Mouse (Mus musculus): ENCODE data around the gene Crocc2. TPM values are rescaled to one million over a fixed set of nuclear protein-coding genes. Genes with fewer than 3 reads are reported as not detected.

The Crocc2 gene
- polyA plus RNA-seq, 1 experiment from 2014 or later: 0.14 TPM

GRCm38 (mm10) chr1:93159566-93160500 is 8.7 kb upstream of the Crocc2 start:
- H3K27me3 ChIP-seq (ENCODE audit: control insufficient read depth, insufficient read depth, low read length): no peaks in the 10 kb centered on the region
- no peak overlapping the region for H3K4me3 ChIP-seq (ENCODE audit: low read length)
- H3K9ac ChIP-seq (ENCODE audit: low read depth, low read length): peak overlapping the region; percentile 12; the same call in 1 of the 2 replicates
- WGBS: 75% methylated on average over 21 of the region's 21 CpGs
- H3K4me2 ChIP-seq (replicated peaks; ENCODE audit: low read depth, low read length): no peak overlapping the region
- H3K36me3 ChIP-seq (ENCODE audit: control insufficient read depth, insufficient read depth, low read length): no peaks in the 10 kb centered on the region
- H3K9me3 ChIP-seq (ENCODE audit: control insufficient read depth, low read length): no peaks in the 10 kb centered on the region
- ATAC-seq (ENCODE audit: low FRiP score, low TSS enrichment): no peak
- 0 out of 2 replicates have a peak, but pooled peaks cover 6% of the 10 kb centered on the region for H3K4me1 ChIP-seq (ENCODE audit: control insufficient read depth, insufficient read depth, low read length)
- H3K27ac ChIP-seq (ENCODE audit: low read depth, low read length): no peak overlapping the region

DNA sequence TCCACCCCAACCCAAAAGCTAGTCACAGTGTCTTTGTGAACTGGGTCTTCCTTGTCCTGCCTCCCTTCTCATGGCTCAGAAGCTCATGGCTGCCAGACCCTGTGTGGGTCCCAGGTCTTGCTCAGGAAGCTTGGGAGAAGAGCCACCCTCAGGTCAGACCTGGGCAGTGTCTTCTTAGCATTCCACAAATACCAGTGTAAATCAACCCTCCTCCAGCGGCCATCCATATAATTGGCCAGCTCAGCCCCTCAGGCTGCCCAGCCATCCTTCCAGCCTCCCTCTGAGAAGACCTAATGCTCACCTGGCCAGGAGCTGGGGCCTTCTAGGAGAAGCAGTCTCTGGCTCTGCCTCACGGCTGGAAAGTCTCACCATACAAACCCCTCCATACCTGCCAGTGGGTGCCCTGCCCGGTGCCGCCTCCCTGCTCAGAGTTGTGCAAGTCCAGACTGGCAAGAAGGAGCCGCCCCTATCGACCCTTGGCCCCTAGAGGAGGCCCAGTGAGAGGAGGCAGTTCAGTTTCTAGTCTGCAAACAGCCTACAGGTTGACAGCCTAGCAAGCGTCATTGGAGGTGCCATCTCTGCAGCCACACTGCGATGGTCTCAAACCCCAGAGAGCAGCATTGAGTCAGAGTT is 7.9 kb upstream of the Crocc2 start, which contains the start of gene 2310007B03Rik:
Gene 2310007B03Rik, minus strand, starts transcription at position 448 of the 633 bp plus-strand sequence.
- H3K4me2 ChIP-seq (replicated peaks; ENCODE audit: low read depth, low read length): no peak within 1 kb of the TSS
- WGBS: 57% methylated on average over 8 of the region's 8 CpGs

GRCm38 (mm10) chr1:93161350-93161749 is 7.2 kb upstream of the Crocc2 start:
- Histone ChIP-seq H3K4me1 (ENCODE audit: control insufficient read depth, insufficient read depth, low read length) (0 out of 2 replicates have a peak, but pooled peaks cover 6% of the 10 kb centered on the region), H3K27me3 (ENCODE audit: control insufficient read depth, insufficient read depth, low read length) (no peaks in the 10 kb centered on the region), H3K4me2 (replicated peaks; ENCODE audit: low read depth, low read length) (no peak overlapping the region), H3K27ac (ENCODE audit: low read depth, low read length) (no peak overlapping the region), H3K9ac (ENCODE audit: low read depth, low read length) (no peak overlapping the region), H3K9me3 (ENCODE audit: control insufficient read depth, low read length) (no peaks in the 10 kb centered on the region), H3K4me3 (ENCODE audit: low read length) (no peak overlapping the region), H3K36me3 (ENCODE audit: control insufficient read depth, insufficient read depth, low read length) (no peaks in the 10 kb centered on the region)
- ATAC-seq (ENCODE audit: low FRiP score, low TSS enrichment): no peak
- WGBS: 72% methylated on average over 8 of the region's 8 CpGs

More for the DNA sequence above, 7.9 kb upstream of the Crocc2 start, which contains the start of gene 2310007B03Rik:
- peak within 1 kb of the TSS; percentile 12; the same call in 1 of the 2 replicates for H3K9ac ChIP-seq (ENCODE audit: low read depth, low read length)
- no peaks in the 10 kb centered on the region for H3K9me3 ChIP-seq (ENCODE audit: control insufficient read depth, low read length)
- ATAC-seq (ENCODE audit: low FRiP score, low TSS enrichment): peak; percentile 24; the same call in 1 of the 2 replicates
- H3K4me1 ChIP-seq (ENCODE audit: control insufficient read depth, insufficient read depth, low read length): 0 out of 2 replicates have a peak, but pooled peaks cover 6% of the 10 kb centered on the region
- no peaks in the 10 kb centered on the region for H3K27me3 ChIP-seq (ENCODE audit: control insufficient read depth, insufficient read depth, low read length)
- H3K4me3 ChIP-seq (ENCODE audit: low read length): no peak within 1 kb of the TSS
- no peaks in the 10 kb centered on the region for H3K36me3 ChIP-seq (ENCODE audit: control insufficient read depth, insufficient read depth, low read length)
- no peak within 1 kb of the TSS for H3K27ac ChIP-seq (ENCODE audit: low read depth, low read length)

DNA sequence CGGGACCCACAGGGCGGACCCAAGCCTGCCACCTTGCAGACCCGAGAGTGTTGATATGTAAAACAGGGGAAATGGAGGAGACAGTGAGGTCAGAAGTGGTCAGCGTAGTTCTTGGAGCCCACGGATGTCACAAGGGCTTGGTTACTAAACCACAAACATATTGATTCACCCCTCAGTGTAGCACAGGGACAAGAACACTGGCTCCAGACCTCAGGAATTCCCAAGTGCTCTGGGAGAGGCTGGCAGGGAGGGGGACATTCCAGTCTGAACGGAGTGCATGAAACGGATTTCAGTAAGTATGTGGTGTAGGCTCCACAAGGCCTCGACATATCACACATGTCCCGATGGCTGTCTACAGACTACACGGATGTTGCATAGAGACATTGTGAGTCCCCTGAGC is 6.6 kb upstream of the Crocc2 start:
- Histone ChIP-seq H3K4me2 (replicated peaks; ENCODE audit: low read depth, low read length) (no peak overlapping the region), H3K36me3 (ENCODE audit: control insufficient read depth, insufficient read depth, low read length) (no peaks in the 10 kb centered on the region), H3K9ac (ENCODE audit: low read depth, low read length) (no peak overlapping the region), H3K27me3 (ENCODE audit: control insufficient read depth, insufficient read depth, low read length) (no peaks in the 10 kb centered on the region), H3K4me1 (ENCODE audit: control insufficient read depth, insufficient read depth, low read length) (0 out of 2 replicates have a peak, but pooled peaks cover 6% of the 10 kb centered on the region), H3K27ac (ENCODE audit: low read depth, low read length) (no peak overlapping the region), H3K4me3 (ENCODE audit: low read length) (no peak overlapping the region), H3K9me3 (ENCODE audit: control insufficient read depth, low read length) (no peaks in the 10 kb centered on the region)
- WGBS: 80% methylated on average over 10 of the region's 10 CpGs
- no peak for ATAC-seq (ENCODE audit: low FRiP score, low TSS enrichment)

GRCm38 (mm10) chr1:93162588-93162987 is 5.9 kb upstream of the Crocc2 start:
- Histone ChIP-seq H3K4me3 (ENCODE audit: low read length) (no peak overlapping the region), H3K9ac (ENCODE audit: low read depth, low read length) (no peak overlapping the region), H3K27ac (ENCODE audit: low read depth, low read length) (no peak overlapping the region), H3K4me1 (ENCODE audit: control insufficient read depth, insufficient read depth, low read length) (0 out of 2 replicates have a peak, but pooled peaks cover 6% of the 10 kb centered on the region), H3K4me2 (replicated peaks; ENCODE audit: low read depth, low read length) (no peak overlapping the region), H3K9me3 (ENCODE audit: control insufficient read depth, low read length) (no peaks in the 10 kb centered on the region), H3K36me3 (ENCODE audit: control insufficient read depth, insufficient read depth, low read length) (no peaks in the 10 kb centered on the region), H3K27me3 (ENCODE audit: control insufficient read depth, insufficient read depth, low read length) (no peaks in the 10 kb centered on the region)
- 86% methylated on average over 7 of the region's 7 CpGs for WGBS
- ATAC-seq (ENCODE audit: low FRiP score, low TSS enrichment): no peak

DNA sequence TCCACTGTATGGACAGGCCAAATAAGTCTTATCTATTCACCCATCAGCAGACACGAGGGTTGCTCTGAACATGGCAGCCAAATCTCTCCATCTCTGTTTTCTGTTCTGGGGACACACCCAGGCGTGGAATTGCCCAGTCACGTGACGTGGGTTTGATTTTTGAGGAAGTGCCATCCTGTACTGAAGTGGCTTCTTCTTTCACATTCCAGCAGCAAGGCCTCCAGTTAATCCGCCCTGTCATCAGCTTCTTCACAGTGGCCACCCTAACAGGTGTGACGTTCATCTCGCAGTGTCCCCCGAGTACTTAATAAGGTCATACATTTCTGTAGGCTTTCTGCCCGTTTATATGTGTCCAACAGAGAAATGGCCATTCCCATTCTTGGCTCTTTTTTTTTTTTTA is 3.1 kb upstream of the Crocc2 start:
- WGBS: 82% methylated on average over 9 of the region's 9 CpGs
- Histone ChIP-seq H3K27ac (ENCODE audit: low read depth, low read length) (no peak overlapping the region), H3K9ac (ENCODE audit: low read depth, low read length) (no peak overlapping the region), H3K4me3 (ENCODE audit: low read length) (no peak overlapping the region), H3K4me2 (replicated peaks; ENCODE audit: low read depth, low read length) (no peak overlapping the region), H3K36me3 (ENCODE audit: control insufficient read depth, insufficient read depth, low read length) (no peaks in the 10 kb centered on the region), H3K27me3 (ENCODE audit: control insufficient read depth, insufficient read depth, low read length) (no peaks in the 10 kb centered on the region), H3K4me1 (ENCODE audit: control insufficient read depth, insufficient read depth, low read length) (0 out of 2 replicates have a peak, but pooled peaks cover 3% of the 10 kb centered on the region), H3K9me3 (ENCODE audit: control insufficient read depth, low read length) (no peaks in the 10 kb centered on the region)
- ATAC-seq (ENCODE audit: low FRiP score, low TSS enrichment): no peak

DNA sequence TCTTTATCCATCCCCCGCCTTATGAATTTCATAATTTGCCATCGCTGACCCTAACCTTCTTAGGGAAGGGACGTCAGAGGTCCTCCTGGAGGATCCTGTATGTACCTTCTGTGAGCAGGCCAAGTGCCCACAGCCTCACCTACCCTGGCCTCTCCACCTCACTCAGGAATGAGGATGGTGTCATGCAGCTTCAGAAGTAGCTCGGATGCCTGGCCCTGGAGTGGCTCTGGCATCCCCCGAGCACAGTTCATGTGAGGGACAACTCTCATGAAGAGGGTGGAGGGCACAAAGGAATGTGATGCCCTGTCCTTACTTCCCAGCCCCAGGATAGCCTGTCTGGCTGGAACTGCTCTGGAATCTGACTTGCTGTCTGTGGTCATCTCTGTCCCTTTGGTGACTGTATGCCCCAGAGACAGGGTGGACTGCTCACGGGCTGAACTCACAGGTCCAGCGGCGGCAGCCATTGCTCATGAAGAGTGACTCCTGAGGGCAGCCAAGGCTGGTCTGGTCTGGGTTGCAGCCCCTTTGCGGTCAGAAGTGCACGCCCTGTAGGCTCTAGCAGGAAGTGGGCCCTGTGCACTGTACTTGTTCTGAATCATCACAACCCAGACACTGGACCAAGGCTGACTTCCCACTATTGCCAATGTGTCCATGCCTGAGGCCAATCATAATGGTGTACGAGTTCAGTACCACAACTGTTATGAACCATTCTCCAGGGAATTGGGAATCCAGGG is 2.0 kb upstream of the Crocc2 start:
- H3K9me3 ChIP-seq (ENCODE audit: control insufficient read depth, low read length): no peaks in the 10 kb centered on the region
- ATAC-seq (ENCODE audit: low FRiP score, low TSS enrichment): no peak
- WGBS: 81% methylated on average over 11 of the region's 11 CpGs
- no peak overlapping the region for H3K27ac ChIP-seq (ENCODE audit: low read depth, low read length)
- H3K27me3 ChIP-seq (ENCODE audit: control insufficient read depth, insufficient read depth, low read length): no peaks in the 10 kb centered on the region
- no peaks in the 10 kb centered on the region for H3K4me1 ChIP-seq (ENCODE audit: control insufficient read depth, insufficient read depth, low read length)
- H3K4me3 ChIP-seq (ENCODE audit: low read length): no peak overlapping the region
- no peak overlapping the region for H3K9ac ChIP-seq (ENCODE audit: low read depth, low read length)
- no peak overlapping the region for H3K4me2 ChIP-seq (replicated peaks; ENCODE audit: low read depth, low read length)
- no peaks in the 10 kb centered on the region for H3K36me3 ChIP-seq (ENCODE audit: control insufficient read depth, insufficient read depth, low read length)

DNA sequence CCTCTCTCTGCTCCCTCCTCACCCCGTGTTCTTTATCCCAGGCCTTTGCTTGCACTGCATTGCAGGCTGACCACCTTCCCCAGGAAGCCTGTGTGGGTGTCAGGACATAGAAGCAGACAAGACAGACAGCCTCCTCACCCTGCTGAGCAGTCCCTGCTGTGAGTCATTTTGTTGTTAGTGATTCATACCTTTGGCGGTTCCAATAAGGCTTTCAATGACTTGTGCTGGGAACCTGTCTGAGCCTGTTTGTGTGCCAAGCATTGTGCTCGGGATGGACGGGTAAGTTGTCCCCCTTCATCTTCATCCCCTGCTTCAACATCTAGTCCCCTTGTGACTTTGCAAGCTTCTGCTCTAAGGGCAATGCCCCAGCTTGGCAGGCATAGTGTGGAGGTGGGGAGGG is 5.1 kb downstream of the Crocc2 start:
- Histone ChIP-seq H3K4me3 (ENCODE audit: low read length) (no peak overlapping the region), H3K36me3 (ENCODE audit: control insufficient read depth, insufficient read depth, low read length) (no peaks in the 10 kb centered on the region), H3K27ac (ENCODE audit: low read depth, low read length) (no peak overlapping the region), H3K4me1 (ENCODE audit: control insufficient read depth, insufficient read depth, low read length) (peaks cover 22% of the 10 kb centered on the region), H3K4me2 (replicated peaks; ENCODE audit: low read depth, low read length) (no peak overlapping the region), H3K27me3 (ENCODE audit: control insufficient read depth, insufficient read depth, low read length) (no peaks in the 10 kb centered on the region; the same call in 1 of the 2 replicates), H3K9ac (ENCODE audit: low read depth, low read length) (no peak overlapping the region), H3K9me3 (ENCODE audit: control insufficient read depth, low read length) (no peaks in the 10 kb centered on the region)
- 71% methylated on average over 4 of the region's 4 CpGs for WGBS
- no peak for ATAC-seq (ENCODE audit: low FRiP score, low TSS enrichment)

Measured in kidney, embryonic 14.5 days (tissue).